Comparison of ENCODE assay signal across 29 mouse cellular contexts in genomic region chr5:147100180-147100579, GRCm38 (mm10).
"Had no signal": no experiment of that assay in that cellular context is flagged by ENCODE, and none has a peak within 500 bp of the region (broad histone marks: within the 10 kb centered on the region; RNA-seq: fewer than 3 reads in every experiment).

No protein-coding gene starts in this region.

- H3K9ac ChIP-seq: embryonic facial prominence, embryonic 12.5 days; embryonic facial prominence, embryonic 13.5 days; embryonic facial prominence, embryonic 15.5 days; forebrain, embryonic 12.5 days; forebrain, embryonic 13.5 days; forebrain, embryonic 15.5 days; forebrain, postnatal 0 days had no signal

- H3K4me3 ChIP-seq: embryonic facial prominence, embryonic 12.5 days; embryonic facial prominence, embryonic 13.5 days; embryonic facial prominence, embryonic 15.5 days; erythroblast, embryonic 14.5 days; forebrain, embryonic 10.5 days; forebrain, embryonic 12.5 days; forebrain, embryonic 13.5 days; forebrain, embryonic 15.5 days; gastrocnemius, adult 2 months; heart, adult 2 months had no signal

- H3K4me1 ChIP-seq: forebrain, embryonic 12.5 days; forebrain, embryonic 13.5 days; forebrain, embryonic 15.5 days had no signal

- H3K27ac ChIP-seq: embryonic facial prominence, embryonic 12.5 days; embryonic facial prominence, embryonic 13.5 days; forebrain, embryonic 10.5 days; forebrain, embryonic 12.5 days; forebrain, embryonic 13.5 days; forebrain, embryonic 15.5 days; gastrocnemius, adult 2 months; heart, adult 2 months had no signal

- ATAC-seq: forebrain, embryonic 13.5 days; forebrain, embryonic 14.5 days; forebrain, embryonic 15.5 days; forebrain, embryonic 16.5 days; forebrain, postnatal 0 days had no signal

- H3K9me3 ChIP-seq: embryonic facial prominence, embryonic 12.5 days; embryonic facial prominence, embryonic 13.5 days; embryonic facial prominence, embryonic 15.5 days; forebrain, embryonic 10.5 days; forebrain, embryonic 12.5 days; forebrain, embryonic 13.5 days; forebrain, embryonic 15.5 days had no signal

- H3K4me2 ChIP-seq: embryonic facial prominence, embryonic 12.5 days; embryonic facial prominence, embryonic 13.5 days; embryonic facial prominence, embryonic 15.5 days; forebrain, embryonic 12.5 days; forebrain, embryonic 13.5 days; forebrain, embryonic 15.5 days had no signal

- H3K27me3 ChIP-seq: embryonic facial prominence, embryonic 12.5 days; embryonic facial prominence, embryonic 13.5 days; embryonic facial prominence, embryonic 15.5 days; forebrain, embryonic 12.5 days; forebrain, embryonic 13.5 days; forebrain, embryonic 15.5 days had no signal

- DNase-seq: cerebellum, adult 18-20 months; cerebellum, adult 2 months; cerebellum, adult 8-10 months; cerebellum, adult 9-10 months; cerebellum, adult 9-11 months; cerebellum, postnatal 10 days; cerebellum, postnatal 14 days; cerebellum, postnatal 25 days; cerebellum, postnatal 36 days; embryo, embryonic 11 days; forebrain, postnatal 0 days; gastrocnemius, adult 2 months; gastrocnemius, postnatal 10 days; gastrocnemius, postnatal 14 days; gastrocnemius, postnatal 25 days; gastrocnemius, postnatal 36 days; heart, adult 11 months; heart, adult 18-20 months; heart, adult 2 months had no signal

- H3K36me3 ChIP-seq: forebrain, embryonic 15.5 days had no signal
